Mouse (Mus musculus) urinary bladder, postnatal 14 days (tissue): ENCODE data around the gene Cfap99.

ENCODE experiments used
- DNase-seq: peaks from one replicate; pipeline ENCODE4 v3.0.0; 2021; ENCODE audit warnings: low spot score

The Cfap99 gene

GRCm38 (mm10) chr5:34288154-34288716 lies at the start of gene Cfap99, which contains the start of gene Zfyve28:
TSS of gene Cfap99 (plus strand) at chr5:34288600.
TSS of gene Zfyve28 (minus strand) at chr5:34288449.
- peak; percentile 73 for DNase-seq

GRCm38 (mm10) chr5:34242224-34242963 lies 46.0 kb upstream of the Cfap99 start:
- DNase-seq: peak; percentile 60

- DNase-seq: no peak
These were observed 45.3 kb upstream of the Cfap99 start for GRCm38 (mm10) chr5:34243062-34243461.

GRCm38 (mm10) chr5:34246443-34246842 lies 42.0 kb upstream of the Cfap99 start:
- no peak for DNase-seq

- no peak for DNase-seq
These were observed 39.3 kb upstream of the Cfap99 start for GRCm38 (mm10) chr5:34249132-34249531.

GRCm38 (mm10) chr5:34250090-34250489 lies 38.3 kb upstream of the Cfap99 start:
- no peak for DNase-seq

- no peak for DNase-seq
These were observed 36.6 kb upstream of the Cfap99 start for GRCm38 (mm10) chr5:34251794-34252193.

- no peak for DNase-seq
These were observed 36.0 kb upstream of the Cfap99 start for GRCm38 (mm10) chr5:34252307-34252966.

- no peak for DNase-seq
These were observed 35.4 kb upstream of the Cfap99 start for GRCm38 (mm10) chr5:34252967-34253519.

- DNase-seq: no peak
These were observed 34.1 kb upstream of the Cfap99 start for GRCm38 (mm10) chr5:34254309-34254708.

GRCm38 (mm10) chr5:34255189-34255588 lies 33.2 kb upstream of the Cfap99 start:
- DNase-seq: no peak

- DNase-seq: no peak
These were observed 29.1 kb upstream of the Cfap99 start for GRCm38 (mm10) chr5:34259172-34259816.

GRCm38 (mm10) chr5:34266065-34266464 lies 22.3 kb upstream of the Cfap99 start:
- DNase-seq: no peak

- DNase-seq: no peak
These were observed 19.0 kb upstream of the Cfap99 start for GRCm38 (mm10) chr5:34269197-34269920.

- no peak for DNase-seq
These were observed 18.4 kb upstream of the Cfap99 start for GRCm38 (mm10) chr5:34269921-34270465.

GRCm38 (mm10) chr5:34271743-34272142 lies 16.7 kb upstream of the Cfap99 start:
- DNase-seq: peak; percentile 34

GRCm38 (mm10) chr5:34273251-34273681 lies 15.1 kb upstream of the Cfap99 start:
- no peak for DNase-seq

GRCm38 (mm10) chr5:34274268-34274667 lies 14.1 kb upstream of the Cfap99 start:
- no peak for DNase-seq

GRCm38 (mm10) chr5:34274676-34275293 lies 13.6 kb upstream of the Cfap99 start:
- DNase-seq: no peak

GRCm38 (mm10) chr5:34276191-34276590 lies 12.2 kb upstream of the Cfap99 start:
- DNase-seq: no peak

GRCm38 (mm10) chr5:34276746-34277145 lies 11.7 kb upstream of the Cfap99 start:
- no peak for DNase-seq
